Mouse (Mus musculus) C2C12 (cell line): ENCODE results near the gene Sec22b.

Experiments used
- CTCF ChIP-seq: IDR thresholded peaks from one replicate; pipeline ENCODE4 v1.5.1; 2011; ENCODE audit not compliant: control insufficient read depth, insufficient read depth, insufficient read length
- MAX ChIP-seq: IDR thresholded peaks from one replicate; pipeline ENCODE4 v1.6.1; 2011; ENCODE audit warnings: mild to moderate bottlenecking, control low read depth
- MYOD1 ChIP-seq: IDR thresholded peaks from one replicate; pipeline ENCODE4 v1.6.1; 2011; ENCODE audit warnings: low read depth; ENCODE audit not compliant: control insufficient read depth, insufficient read length
- MYOG ChIP-seq: IDR thresholded peaks from one replicate; pipeline ENCODE4 v1.6.1; 2011; ENCODE audit not compliant: control insufficient read depth, insufficient read length; ENCODE audit errors: extremely low read depth
- USF1 ChIP-seq: IDR thresholded peaks from one replicate; pipeline ENCODE4 v1.6.1; 2011; ENCODE audit warnings: low read depth, mild to moderate bottlenecking, control low read depth, moderate library complexity

GRCm38 (mm10) chr3:97918885-97919550, 18.0 kb downstream of the Sec22b start:
- no peak for TF ChIP-seq CTCF
- no peak for TF ChIP-seq USF1
- TF ChIP-seq MAX: no peak
- no peak for TF ChIP-seq MYOD1
- TF ChIP-seq MYOG: no peak
